12 mouse cellular contexts compared by ENCODE assay signal in genomic region chr19:57615972-57616621, GRCm38 (mm10).
"Had no signal": no experiment of that assay in that cellular context is flagged by ENCODE, and none has a peak within 500 bp of the region (broad histone marks: within the 10 kb centered on the region; RNA-seq: fewer than 3 reads in every experiment).

No protein-coding gene starts in this region.

- DNase-seq: lung, adult 2 months; lung, postnatal 14 days; right cerebral cortex, postnatal 4 days; thymus, postnatal 4 days had no signal

- H3K9me3 ChIP-seq: limb, embryonic 10.5 days; liver, embryonic 15.5 days; midbrain, embryonic 13.5 days; neural tube, embryonic 12.5 days; stomach, embryonic 15.5 days had no signal

- H3K27me3 ChIP-seq: midbrain, embryonic 13.5 days; neural tube, embryonic 12.5 days; stomach, embryonic 15.5 days had no signal

- H3K4me3 ChIP-seq: left cerebral cortex, adult 2 months; limb, embryonic 10.5 days; liver, embryonic 15.5 days; midbrain, embryonic 13.5 days; neural tube, embryonic 12.5 days; stomach, embryonic 15.5 days had no signal

- H3K9ac ChIP-seq: hindbrain, embryonic 14.5 days; liver, embryonic 15.5 days; midbrain, embryonic 13.5 days; neural tube, embryonic 12.5 days; stomach, embryonic 15.5 days had no signal

- H3K36me3 ChIP-seq: liver, embryonic 15.5 days; midbrain, embryonic 13.5 days; neural tube, embryonic 12.5 days; stomach, embryonic 15.5 days had no signal

- H3K4me2 ChIP-seq: hindbrain, embryonic 14.5 days; liver, embryonic 11.5 days; liver, embryonic 15.5 days; neural tube, embryonic 12.5 days; stomach, embryonic 15.5 days had no signal

- H3K27ac ChIP-seq: hindbrain, embryonic 14.5 days; left cerebral cortex, adult 2 months; limb, embryonic 10.5 days; liver, embryonic 15.5 days; midbrain, embryonic 13.5 days; neural tube, embryonic 12.5 days; stomach, embryonic 15.5 days had no signal

- ATAC-seq: midbrain, embryonic 13.5 days had no signal
